Mouse (Mus musculus) ovary, postnatal 36 days (tissue): Measurements from ENCODE around the gene Ripor1.

ENCODE experiments used
- DNase-seq: peaks from one replicate; pipeline ENCODE4 v3.0.0; 2022; ENCODE audit warnings: low spot score, mixed read lengths

Ripor1 gene

DNA sequence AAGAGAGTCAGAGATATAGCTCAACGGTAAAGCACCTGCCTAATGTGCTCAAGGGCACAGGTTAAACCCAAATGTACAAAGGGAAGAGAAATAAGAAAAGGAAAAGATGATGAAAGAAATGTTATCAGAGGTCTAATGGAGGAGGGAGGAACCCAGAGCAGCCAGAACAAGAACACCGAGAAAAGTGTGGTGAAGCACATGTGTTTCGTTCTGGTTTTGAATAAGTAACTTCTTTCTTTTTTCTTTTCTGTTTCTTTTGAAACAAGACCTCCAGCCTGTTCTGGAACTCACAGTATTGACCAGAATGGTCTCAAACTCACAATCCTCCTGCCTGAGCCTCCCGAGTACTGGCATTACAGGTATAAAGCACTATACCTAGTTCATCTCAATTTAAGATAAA is 24.3 kb downstream of the Ripor1 start:
- DNase-seq: no peak

DNA sequence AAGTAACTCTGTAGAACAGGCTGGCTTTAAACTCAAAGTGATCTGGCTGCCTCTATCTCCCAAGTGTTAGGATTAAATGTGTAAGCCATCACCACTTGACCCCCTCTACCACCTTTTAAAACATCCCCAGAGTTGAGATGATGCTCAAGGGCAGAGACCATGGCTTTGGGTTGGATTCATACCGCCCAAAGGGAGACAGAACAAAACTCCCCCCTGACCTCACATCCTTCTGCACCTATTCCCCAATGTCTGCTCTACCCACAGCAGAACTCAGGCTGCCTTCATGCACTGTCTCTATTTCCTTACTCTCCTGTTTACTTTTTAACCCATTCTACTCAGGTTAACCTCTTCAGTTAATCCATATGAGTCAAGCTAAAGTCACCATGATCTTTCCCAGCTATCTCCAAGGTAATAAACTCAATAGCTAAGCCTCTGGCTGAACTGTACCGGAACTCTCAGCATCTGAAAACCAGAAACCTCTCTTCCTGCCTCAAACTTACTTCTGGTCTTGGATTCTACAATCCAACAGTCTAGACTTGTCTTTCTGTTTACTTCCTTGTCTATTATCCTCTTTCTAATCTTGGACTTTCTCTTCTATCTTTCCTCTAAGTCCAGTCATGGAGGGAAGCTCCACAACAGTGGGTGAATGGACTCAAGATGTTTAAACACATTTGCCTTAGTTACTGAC is 29.9 kb downstream of the Ripor1 start:
- DNase-seq: no peak

DNA sequence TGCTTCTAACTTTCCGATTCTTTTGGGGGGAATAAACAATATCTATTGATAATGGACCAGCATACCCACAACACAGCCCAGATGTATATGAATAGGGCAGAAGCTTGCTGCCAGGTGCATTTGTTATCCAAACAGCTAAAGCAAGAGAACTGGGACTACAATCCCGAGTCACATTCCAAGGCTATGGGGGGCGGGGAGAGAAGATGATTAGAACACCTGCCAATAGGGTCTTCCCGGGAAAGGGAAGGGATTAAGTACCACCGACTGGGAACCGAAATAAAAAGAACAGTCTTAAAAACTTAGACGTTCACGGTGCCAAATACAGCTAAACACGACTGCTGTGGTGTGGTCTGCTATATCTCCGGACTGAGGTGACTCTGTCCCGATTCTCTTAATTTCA is 30.4 kb downstream of the Ripor1 start:
- DNase-seq: no peak

DNA sequence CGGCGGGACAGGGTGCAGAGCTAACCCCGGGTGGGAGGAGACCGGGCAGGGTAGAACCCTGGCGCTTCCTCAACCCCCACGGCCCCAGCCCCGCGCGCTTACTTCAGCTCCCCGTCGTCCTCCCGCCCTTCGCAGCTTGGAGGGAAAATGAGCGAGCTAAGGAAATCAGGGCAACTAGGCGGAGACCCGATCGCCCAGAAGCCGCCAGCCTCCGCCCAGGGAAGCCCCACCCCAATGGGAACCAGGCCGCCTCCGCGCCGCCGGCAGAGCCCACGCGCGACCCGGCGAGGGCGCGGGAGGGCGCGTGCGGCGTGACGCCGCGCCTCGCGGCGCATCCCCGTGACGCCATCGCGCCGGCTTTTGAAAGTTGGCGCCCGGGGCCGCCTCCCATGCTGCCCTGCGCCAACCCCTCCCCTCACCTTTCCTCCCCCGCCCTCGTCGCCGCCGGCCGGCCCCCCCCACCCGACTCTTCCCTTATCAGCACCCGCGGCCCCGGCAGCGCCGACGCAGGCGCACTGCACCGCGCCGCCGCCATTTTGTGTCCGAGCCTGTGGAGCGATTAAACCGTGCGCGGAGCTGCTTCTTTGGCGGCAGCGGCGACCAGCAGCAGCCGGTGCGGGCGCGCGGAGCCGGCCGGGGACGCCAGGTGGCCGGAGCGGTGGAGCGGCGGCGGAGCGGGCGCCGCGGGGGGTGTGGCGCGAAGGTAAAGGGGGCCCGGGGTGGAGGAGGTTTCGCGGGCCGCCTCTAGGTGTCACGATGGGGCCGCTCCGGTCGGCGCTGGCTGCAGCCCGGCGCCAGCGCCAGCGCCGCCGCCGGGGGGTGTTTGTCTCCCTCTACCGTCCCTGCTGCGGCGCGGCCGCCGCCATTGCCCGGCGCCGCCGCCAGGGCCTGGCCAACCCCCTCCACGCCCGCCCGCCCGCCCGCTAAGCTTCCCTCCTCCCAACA is 31.2 kb downstream of the Ripor1 start, which contains the start of gene Ctcf:
Gene Ctcf, plus strand, starts transcription at position 551 of the 945 bp plus-strand sequence.
- peak; percentile 89 for DNase-seq

DNA sequence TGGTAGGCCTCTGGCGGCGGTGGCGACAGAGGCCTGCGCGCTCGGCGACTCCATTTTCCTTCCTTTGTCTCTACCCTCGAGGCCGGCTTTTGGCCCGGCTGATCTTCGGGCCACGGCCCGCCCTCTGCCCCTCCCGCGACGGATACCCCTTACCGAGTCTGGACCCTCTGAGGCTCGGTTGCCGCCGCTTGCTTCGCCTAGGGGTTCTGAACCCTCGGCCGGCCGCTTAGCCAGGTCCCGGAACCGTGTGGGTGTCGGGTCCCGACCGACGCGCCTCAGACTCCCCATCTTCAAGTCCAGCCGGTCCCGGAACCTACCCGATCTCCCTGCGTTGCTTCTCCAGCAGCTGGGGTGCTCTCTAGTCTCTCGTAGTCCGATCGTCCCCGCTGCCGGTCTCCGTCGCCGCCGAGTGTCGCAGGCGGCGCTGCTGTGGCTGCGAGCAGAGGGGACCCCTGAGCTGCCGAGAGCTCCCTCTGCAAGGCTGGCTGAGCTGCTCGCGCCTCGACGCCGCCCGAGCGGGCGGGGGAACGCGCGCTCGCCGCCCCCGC is 32.0 kb downstream of the Ripor1 start, which contains the start of gene Agrp:
Gene Agrp, minus strand, starts transcription at position 431 of the 548 bp plus-strand sequence.
- DNase-seq: no peak

DNA sequence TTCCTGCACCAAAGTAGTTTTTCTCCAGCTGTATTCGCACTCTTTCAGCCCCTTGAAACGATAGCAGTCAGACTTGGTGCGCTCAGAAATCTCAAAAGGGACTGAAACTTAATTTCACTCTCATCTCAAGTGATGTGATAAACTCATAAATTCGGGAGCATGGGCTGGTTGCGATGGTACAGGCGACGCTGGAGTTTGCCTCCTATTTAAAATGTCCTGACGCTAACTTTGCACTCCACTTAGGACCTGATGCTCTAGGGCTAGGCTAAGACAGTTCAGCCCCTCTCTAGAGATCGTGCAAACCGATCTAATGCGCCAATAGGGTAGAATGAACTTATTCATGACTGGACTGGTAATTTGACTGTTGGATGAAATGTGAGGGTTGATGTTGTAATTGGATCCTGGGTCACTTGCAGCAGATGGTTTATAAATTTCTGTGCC is 32.6 kb downstream of the Ripor1 start:
- no peak for DNase-seq

DNA sequence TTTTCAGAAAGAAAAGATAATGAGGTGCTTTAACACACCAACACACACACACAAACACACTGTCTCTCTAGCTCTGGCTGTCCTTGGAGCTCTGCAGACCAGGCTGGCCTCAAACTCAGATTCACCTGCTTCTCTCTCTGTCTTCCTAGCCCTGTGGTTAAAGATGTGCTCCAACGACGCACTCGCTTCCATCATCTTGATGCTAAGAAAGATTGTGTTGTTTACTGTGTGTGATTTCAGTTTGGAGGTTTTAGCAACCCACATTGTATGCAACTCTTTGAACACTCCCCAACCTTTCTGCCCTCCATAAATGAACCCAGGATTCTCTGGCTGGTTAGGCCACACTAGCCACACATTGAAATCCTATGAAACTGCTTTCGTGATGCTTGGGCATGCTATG is 33.5 kb downstream of the Ripor1 start:
- no peak for DNase-seq

DNA sequence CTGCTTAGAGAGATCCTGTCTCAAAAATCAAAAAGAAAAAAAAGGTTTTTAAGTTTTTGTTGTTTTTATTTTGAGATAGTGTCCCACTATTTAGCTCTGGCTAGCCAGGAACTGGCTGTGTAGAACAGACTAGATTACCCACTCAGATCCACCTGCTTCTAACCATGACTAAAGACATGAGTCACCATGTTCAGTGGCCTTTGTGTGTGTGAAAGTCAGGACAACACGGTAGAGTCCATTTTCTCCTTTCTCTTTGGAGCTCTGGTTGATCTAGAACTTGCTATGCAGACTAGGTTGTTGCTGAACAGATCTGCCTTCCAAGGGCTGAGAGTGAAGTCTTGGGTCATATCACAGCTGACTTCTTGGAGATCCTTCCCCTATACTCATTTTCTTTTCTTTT is 34.8 kb downstream of the Ripor1 start:
- no peak for DNase-seq

DNA sequence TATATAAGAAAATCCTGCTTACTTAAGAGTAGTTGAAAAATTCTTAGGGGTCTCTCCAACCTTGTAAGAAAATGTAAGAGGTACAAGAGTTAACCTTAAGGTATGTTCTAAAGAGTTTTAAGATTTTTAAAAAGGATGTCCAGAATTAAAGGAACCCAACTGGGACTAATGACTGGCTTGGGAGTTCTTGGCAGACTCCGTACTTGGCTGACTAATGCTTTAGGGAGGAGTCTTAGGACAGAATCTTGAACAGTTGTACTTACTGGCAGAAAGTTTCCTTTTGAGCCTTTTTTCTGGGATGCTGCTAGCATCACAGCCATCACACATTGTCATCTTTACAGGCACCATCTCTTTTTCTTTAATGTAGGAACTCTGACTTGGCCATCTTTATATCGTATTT is 35.5 kb downstream of the Ripor1 start:
- DNase-seq: no peak

DNA sequence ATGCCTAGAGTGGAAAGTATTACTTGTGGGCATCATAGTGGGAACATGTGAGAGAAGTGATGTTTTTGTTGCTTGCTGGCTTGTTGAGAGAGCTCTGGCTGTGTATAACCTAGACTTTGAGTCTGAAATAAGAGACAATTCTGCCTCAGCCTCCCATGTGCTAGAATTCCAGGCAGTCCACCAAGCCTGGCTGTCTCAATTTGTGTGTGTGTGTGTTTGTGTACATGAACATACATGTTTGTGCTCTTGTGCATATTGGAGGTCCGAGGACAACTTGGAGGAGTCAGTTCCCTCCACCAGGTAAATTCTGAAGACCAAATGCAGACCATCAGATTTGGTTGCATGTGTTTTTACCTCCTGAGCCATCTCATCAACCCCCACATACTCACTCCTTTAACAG is 40.1 kb downstream of the Ripor1 start:
- no peak for DNase-seq

DNA sequence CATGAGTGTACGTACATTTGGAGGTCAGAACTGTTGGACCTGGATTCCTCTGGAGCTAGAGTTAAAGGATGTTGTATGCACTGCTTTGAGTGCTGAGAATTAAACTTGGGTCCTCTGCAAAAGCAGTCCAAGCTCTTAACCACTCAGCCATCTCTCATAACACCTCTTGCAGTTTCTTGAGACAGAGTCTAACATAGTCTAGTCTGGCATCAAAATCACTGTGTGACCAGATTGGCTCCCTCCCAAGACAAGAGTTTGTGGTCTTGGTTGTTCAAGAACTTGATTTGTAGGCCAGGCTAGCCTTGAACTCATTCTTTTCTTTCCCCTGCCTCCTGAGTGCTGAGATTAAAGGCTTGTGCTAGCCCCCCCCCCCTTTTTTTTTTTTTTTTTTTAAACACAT is 43.9 kb downstream of the Ripor1 start:
- DNase-seq: no peak

DNA sequence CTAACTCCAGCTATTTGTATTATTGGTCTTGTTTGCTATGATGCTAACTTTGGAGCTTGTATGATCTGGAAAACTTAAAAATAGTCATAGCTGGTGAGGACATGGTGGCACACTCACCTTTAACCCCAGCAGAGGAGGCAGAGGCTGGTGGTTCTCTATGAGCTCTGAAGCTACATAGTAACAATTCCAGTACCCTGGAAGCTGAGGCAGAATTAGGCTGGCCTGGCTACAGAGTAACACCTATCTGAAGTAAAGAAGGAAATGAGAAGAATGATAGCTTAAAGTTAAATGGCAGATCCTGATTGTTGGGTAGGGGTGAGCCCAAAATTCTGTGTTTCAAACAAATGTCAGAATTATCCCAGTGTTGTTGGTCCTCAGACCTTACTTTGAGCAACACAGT is 52.6 kb downstream of the Ripor1 start:
- no peak for DNase-seq

DNA sequence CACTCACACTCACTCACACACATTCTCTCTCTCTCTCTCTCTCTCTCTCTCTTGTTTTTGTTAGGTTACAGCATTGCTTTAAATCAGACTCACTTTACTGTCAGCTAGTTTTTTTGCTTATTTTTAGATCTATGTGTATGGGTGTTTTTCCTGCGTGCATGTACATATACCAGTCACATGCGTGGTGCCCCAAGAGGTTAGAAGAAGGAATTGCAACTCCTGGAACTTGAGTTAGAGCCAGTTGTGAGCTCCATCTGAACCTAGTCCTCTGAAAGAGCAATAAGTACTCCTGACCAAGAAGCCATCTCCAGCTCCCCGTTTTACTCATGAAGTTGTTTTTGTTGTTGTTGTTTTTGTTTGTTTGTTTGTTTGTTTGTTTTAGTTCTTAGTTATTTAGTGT is 56.1 kb downstream of the Ripor1 start:
- no peak for DNase-seq
